Mouse (Mus musculus) liver, embryonic 16.5 days (tissue): Measurements from ENCODE around the gene Tenm4. TPM values are rescaled to one million over a fixed set of nuclear protein-coding genes. Genes with fewer than 3 reads are reported as not detected.

ENCODE experiments used
- ATAC-seq: fragments of 200-750 bp; cut with Nextera tagmentation; 2 replicates; pipeline ENCODE4 v1.8.0; 2017; ENCODE audit warnings: low read depth, mild to moderate bottlenecking, moderate number of reproducible peaks, moderate library complexity
- H3K27ac ChIP-seq: fragments of 300-500 bp; sonication (generic); 2 replicates; pipeline ENCODE4 v1.5.1; 2014; ENCODE audit warnings: mild to moderate bottlenecking, low read length
- H3K27me3 ChIP-seq: fragments of 300-500 bp; sonication (generic); 2 replicates; pipeline ENCODE4 v1.6.1; 2014; ENCODE audit warnings: low read depth, low read length, mixed read lengths; ENCODE audit not compliant: control insufficient read depth, insufficient read depth
- H3K36me3 ChIP-seq: fragments of 300-500 bp; sonication (generic); 2 replicates; pipeline ENCODE4 v1.6.1; 2014; ENCODE audit warnings: mild to moderate bottlenecking; ENCODE audit not compliant: control insufficient read depth, insufficient read depth
- H3K4me1 ChIP-seq: fragments of 300-500 bp; sonication (generic); 2 replicates; pipeline ENCODE4 v1.6.1; 2014; ENCODE audit warnings: low read depth, low read length, mixed read lengths; ENCODE audit not compliant: control insufficient read depth
- H3K4me2 ChIP-seq: fragments of 300-500 bp; sonication (generic); 2 replicates; pipeline ENCODE4 v1.6.1; 2014; ENCODE audit warnings: low read depth, low read length, mixed read lengths
- H3K4me3 ChIP-seq: fragments of 300-500 bp; sonication (generic); 2 replicates; pipeline ENCODE4 v1.5.1; 2014; ENCODE audit warnings: low read depth, mild to moderate bottlenecking, low read length
- H3K9ac ChIP-seq: fragments of 300-500 bp; sonication (generic); 2 replicates; pipeline ENCODE4 v1.6.1; 2014; ENCODE audit warnings: low read depth, low read length
- H3K9me3 ChIP-seq: fragments of 300-500 bp; sonication (generic); replicated peaks from 2 replicates; pipeline ENCODE4 v1.6.1; 2016; ENCODE audit warnings: low read length; ENCODE audit not compliant: control insufficient read depth
- WGBS: fragments of 180-500 bp; shearing (Covaris S2); extraction: QIAGEN DNeasy Blood & Tissue Kit; methylation state at CpG from one replicate; pipeline ENCODE4 v1.1.7; 2014; ENCODE audit not compliant: insufficient replicate concordance; 5-methylcytosine and 5-hydroxymethylcytosine counted together
- polyA plus RNA-seq: library from polyadenylated mRNA; unstranded; fragments of >200 nt; fragmentation: Nextera tagmentation; extraction: Ambion mirVana; gene quantifications from 2 replicates; pipeline ENCODE4 v1.2.1, GENCODE M21; 2015

The Tenm4 gene
- polyA plus RNA-seq, 1 experiment from 2014 or later = 2.4 TPM

- no peaks in the 10 kb centered on the region for H3K36me3 ChIP-seq
- no peak overlapping the region for H3K9ac ChIP-seq
- no peaks in the 10 kb centered on the region for H3K27me3 ChIP-seq
- ATAC-seq = no peak
- no peak overlapping the region for H3K27ac ChIP-seq
- 61% methylated on average over 9 of the region's 9 CpGs for WGBS
- no peak overlapping the region for H3K4me3 ChIP-seq
- no peak overlapping the region for H3K4me2 ChIP-seq
- H3K4me1 ChIP-seq = no peaks in the 10 kb centered on the region
- no peaks in the 10 kb centered on the region for H3K9me3 ChIP-seq
Observed at GRCm38 (mm10) chr7:96536313-96536880, 365.4 kb downstream of the Tenm4 start.

GRCm38 (mm10) chr7:96539248-96540034, 368.4 kb downstream of the Tenm4 start:
- WGBS = 43% methylated on average over 4 of the region's 4 CpGs
- no peak overlapping the region for H3K9ac ChIP-seq
- no peak for ATAC-seq

GRCm38 (mm10) chr7:96540458-96541096, 369.5 kb downstream of the Tenm4 start:
- no peak overlapping the region for H3K27ac ChIP-seq
- H3K9ac ChIP-seq = no peak overlapping the region
- H3K4me1 ChIP-seq = no peaks in the 10 kb centered on the region
- H3K4me2 ChIP-seq = no peak overlapping the region
- no peaks in the 10 kb centered on the region for H3K36me3 ChIP-seq
- H3K27me3 ChIP-seq = no peaks in the 10 kb centered on the region
- ATAC-seq = no peak
- no peaks in the 10 kb centered on the region for H3K9me3 ChIP-seq
- WGBS = 30% methylated on average over 7 of the region's 7 CpGs
- H3K4me3 ChIP-seq = no peak overlapping the region

More at GRCm38 (mm10) chr7:96539248-96540034, 368.4 kb downstream of the Tenm4 start:
- Histone ChIP-seq H3K4me1 (no peaks in the 10 kb centered on the region), H3K36me3 (no peaks in the 10 kb centered on the region), H3K4me2 (no peak overlapping the region), H3K9me3 (no peaks in the 10 kb centered on the region), H3K27ac (no peak overlapping the region), H3K4me3 (no peak overlapping the region), H3K27me3 (no peaks in the 10 kb centered on the region)

- H3K9ac ChIP-seq = no peak overlapping the region
- no peak for ATAC-seq
- 22% methylated on average over 5 of the region's 5 CpGs for WGBS
- no peak overlapping the region for H3K27ac ChIP-seq
- H3K36me3 ChIP-seq = no peaks in the 10 kb centered on the region
- no peaks in the 10 kb centered on the region for H3K27me3 ChIP-seq
- H3K4me1 ChIP-seq = no peaks in the 10 kb centered on the region
- H3K4me3 ChIP-seq = no peak overlapping the region
- H3K9me3 ChIP-seq = no peaks in the 10 kb centered on the region
- H3K4me2 ChIP-seq = no peak overlapping the region
Observed at GRCm38 (mm10) chr7:96545979-96546378, 374.9 kb downstream of the Tenm4 start.

GRCm38 (mm10) chr7:96551809-96552208, 380.8 kb downstream of the Tenm4 start:
- Histone ChIP-seq H3K36me3 (no peaks in the 10 kb centered on the region), H3K9ac (no peak overlapping the region), H3K4me1 (no peaks in the 10 kb centered on the region), H3K27me3 (no peaks in the 10 kb centered on the region), H3K4me2 (no peak overlapping the region), H3K9me3 (no peaks in the 10 kb centered on the region), H3K27ac (no peak overlapping the region), H3K4me3 (no peak overlapping the region)
- WGBS = 45% methylated on average over 4 of the region's 4 CpGs
- no peak for ATAC-seq

- ATAC-seq = no peak
- WGBS = 52% methylated on average over 7 of the region's 7 CpGs
- no peaks in the 10 kb centered on the region for H3K27me3 ChIP-seq
- no peaks in the 10 kb centered on the region for H3K36me3 ChIP-seq
- H3K9me3 ChIP-seq = no peaks in the 10 kb centered on the region
- no peak overlapping the region for H3K27ac ChIP-seq
- no peak overlapping the region for H3K4me2 ChIP-seq
- no peaks in the 10 kb centered on the region for H3K4me1 ChIP-seq
- H3K4me3 ChIP-seq = no peak overlapping the region
- H3K9ac ChIP-seq = no peak overlapping the region
Observed at GRCm38 (mm10) chr7:96552292-96552860, 381.3 kb downstream of the Tenm4 start.

GRCm38 (mm10) chr7:96554277-96554690, 383.2 kb downstream of the Tenm4 start:
- ATAC-seq = no peak
- H3K27ac ChIP-seq = no peak overlapping the region
- H3K9ac ChIP-seq = no peak overlapping the region
- no peaks in the 10 kb centered on the region for H3K36me3 ChIP-seq
- H3K9me3 ChIP-seq = no peaks in the 10 kb centered on the region
- no peaks in the 10 kb centered on the region for H3K4me1 ChIP-seq
- H3K4me3 ChIP-seq = no peak overlapping the region
- H3K27me3 ChIP-seq = no peaks in the 10 kb centered on the region
- 28% methylated on average over 6 of the region's 6 CpGs for WGBS
- H3K4me2 ChIP-seq = no peak overlapping the region

GRCm38 (mm10) chr7:96555294-96555693, 384.2 kb downstream of the Tenm4 start:
- no peaks in the 10 kb centered on the region for H3K36me3 ChIP-seq
- H3K4me1 ChIP-seq = no peaks in the 10 kb centered on the region
- H3K9me3 ChIP-seq = no peaks in the 10 kb centered on the region
- ATAC-seq = no peak
- 28% methylated on average over 5 of the region's 5 CpGs for WGBS
- H3K9ac ChIP-seq = no peak overlapping the region
- H3K4me2 ChIP-seq = no peak overlapping the region
- H3K27me3 ChIP-seq = no peaks in the 10 kb centered on the region
- H3K4me3 ChIP-seq = no peak overlapping the region
- no peak overlapping the region for H3K27ac ChIP-seq

- H3K36me3 ChIP-seq = no peaks in the 10 kb centered on the region
- WGBS = 53% methylated on average over 5 of the region's 5 CpGs
- H3K4me1 ChIP-seq = no peaks in the 10 kb centered on the region
- H3K27me3 ChIP-seq = no peaks in the 10 kb centered on the region
- ATAC-seq = no peak
- no peak overlapping the region for H3K9ac ChIP-seq
- H3K9me3 ChIP-seq = no peaks in the 10 kb centered on the region
- no peak overlapping the region for H3K27ac ChIP-seq
- no peak overlapping the region for H3K4me2 ChIP-seq
- no peak overlapping the region for H3K4me3 ChIP-seq
Observed at GRCm38 (mm10) chr7:96556756-96557155, 385.7 kb downstream of the Tenm4 start.
